Mouse (Mus musculus) cerebral cortex, adult 2 months (tissue): ENCODE data around the gene Spen.

Experiments used
- WGBS: fragments of 180-500 bp; shearing (Covaris S2); methylation state at CpG from one replicate; pipeline ENCODE4 v1.1.7; 2018; 5-methylcytosine and 5-hydroxymethylcytosine counted together

Spen gene

GRCm38 (mm10) chr4:141474431-141474830 is 64.0 kb downstream of the Spen start:
- WGBS: 73% methylated on average over 19 of the region's 19 CpGs

- WGBS: 95% methylated on average over 32 of the region's 32 CpGs
Observed at GRCm38 (mm10) chr4:141472641-141473321, 65.6 kb downstream of the Spen start.

GRCm38 (mm10) chr4:141471491-141471890 is 66.9 kb downstream of the Spen start:
- 96% methylated on average over 16 of the region's 16 CpGs for WGBS

GRCm38 (mm10) chr4:141469343-141469742 is 69.1 kb downstream of the Spen start:
- WGBS: 92% methylated on average over 9 of the region's 9 CpGs

- 33% methylated on average over 10 of the region's 10 CpGs for WGBS
Observed at GRCm38 (mm10) chr4:141468576-141468975, 69.8 kb downstream of the Spen start.

- 69% methylated on average over 6 of the region's 6 CpGs for WGBS
Observed at GRCm38 (mm10) chr4:141467581-141467927, 70.8 kb downstream of the Spen start.

- WGBS: 58% methylated on average over 15 of the region's 15 CpGs
Observed at GRCm38 (mm10) chr4:141466844-141467580, 71.4 kb downstream of the Spen start.

GRCm38 (mm10) chr4:141466289-141466795 is 72.1 kb downstream of the Spen start:
- WGBS: 81% methylated on average over 16 of the region's 16 CpGs

- WGBS: 89% methylated on average over 34 of the region's 34 CpGs
Observed at GRCm38 (mm10) chr4:141465512-141466288, 72.7 kb downstream of the Spen start.

GRCm38 (mm10) chr4:141464722-141465121 is 73.7 kb downstream of the Spen start:
- 79% methylated on average over 16 of the region's 16 CpGs for WGBS

GRCm38 (mm10) chr4:141463472-141463871 is 74.9 kb downstream of the Spen start:
- 83% methylated on average over 14 of the region's 14 CpGs for WGBS

GRCm38 (mm10) chr4:141461576-141461975 is 76.8 kb downstream of the Spen start:
- WGBS: 73% methylated on average over 12 of the region's 12 CpGs

GRCm38 (mm10) chr4:141461088-141461487 is 77.3 kb downstream of the Spen start:
- WGBS: 38% methylated on average over 12 of the region's 12 CpGs

- 90% methylated on average over 4 of the region's 4 CpGs for WGBS
Observed at GRCm38 (mm10) chr4:141460481-141460880, 77.9 kb downstream of the Spen start.

GRCm38 (mm10) chr4:141459766-141460165 is 78.6 kb downstream of the Spen start:
- 92% methylated on average over 9 of the region's 9 CpGs for WGBS

- 94% methylated on average over 3 of the region's 3 CpGs for WGBS
Observed at GRCm38 (mm10) chr4:141458888-141459287, 79.5 kb downstream of the Spen start.

GRCm38 (mm10) chr4:141458236-141458635 is 80.2 kb downstream of the Spen start:
- WGBS: 62% methylated on average over 7 of the region's 7 CpGs

- 95% methylated on average over 14 of the region's 14 CpGs for WGBS
Observed at GRCm38 (mm10) chr4:141456193-141456938, 82.0 kb downstream of the Spen start.

GRCm38 (mm10) chr4:141455526-141455925 is 82.9 kb downstream of the Spen start:
- 53% methylated on average over 4 of the region's 4 CpGs for WGBS

GRCm38 (mm10) chr4:141454581-141455350 is 83.6 kb downstream of the Spen start:
- WGBS: 34% methylated on average over 14 of the region's 14 CpGs
